Mouse (Mus musculus): ENCODE measurements at regions not wholly inside any gene's neighbourhood (a gene's known extent, or its start where the extent isn't known, plus 50 kb on each side); places are given as distances from the start of the nearest gene placed in this dataset.

DNA sequence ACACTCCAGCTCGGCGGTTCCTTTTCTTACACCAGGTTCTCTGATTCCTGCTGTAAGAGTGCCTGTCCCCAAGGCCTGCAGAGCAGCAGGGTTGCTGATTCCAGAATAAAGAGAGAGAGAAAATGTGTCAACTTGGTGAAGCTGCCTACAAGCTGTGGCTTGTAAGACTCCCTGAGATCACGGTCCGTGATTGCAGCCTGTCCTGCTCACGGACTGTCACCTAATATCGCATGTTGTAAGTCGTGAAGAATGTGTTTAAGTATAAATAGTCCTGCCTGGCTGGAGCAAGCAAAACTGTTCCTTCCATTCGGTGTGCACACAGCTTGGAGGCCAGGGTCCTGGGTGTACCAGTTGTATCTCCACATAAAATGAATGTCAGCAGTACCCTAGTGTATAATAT is 152.7 kb upstream of the G2e3 start:
- Histone ChIP-seq H3K4me3 (ENCODE audit: low read depth, low read length) (no peak overlapping the region), H3K9ac (ENCODE audit: low read length) (no peak overlapping the region), H3K4me2 (ENCODE audit: low read depth, severe bottlenecking) (no peak overlapping the region), H3K27me3 (ENCODE audit: control insufficient read depth, insufficient read depth, low read length) (no peaks in the 10 kb centered on the region), H3K4me1 (ENCODE audit: control insufficient read depth, insufficient read depth, low read length) (no peaks in the 10 kb centered on the region), H3K36me3 (ENCODE audit: control insufficient read depth, insufficient read depth, low read length) (no peaks in the 10 kb centered on the region), H3K27ac (replicated peaks; ENCODE audit: low read depth, low read length) (no peak overlapping the region), H3K9me3 (ENCODE audit: control insufficient read depth, low read length) (no peaks in the 10 kb centered on the region)
- DNase-seq (ENCODE audit: low spot score) (no peak), ATAC-seq (ENCODE audit: insufficient number of reproducible peaks, low FRiP score, low TSS enrichment, low read depth) (no peak)
- WGBS = 78% methylated on average over 8 of the region's 8 CpGs

GRCm38 (mm10) chr12:51190754-51191153 is 157.1 kb upstream of the G2e3 start:
- 48% methylated on average over 1 of the region's 1 CpGs for WGBS
- ATAC-seq (ENCODE audit: insufficient number of reproducible peaks, low FRiP score, low TSS enrichment, low read depth) = no peak
- Histone ChIP-seq H3K4me1 (ENCODE audit: control insufficient read depth, insufficient read depth, low read length) (no peaks in the 10 kb centered on the region), H3K9me3 (ENCODE audit: control insufficient read depth, low read length) (no peaks in the 10 kb centered on the region), H3K27ac (replicated peaks; ENCODE audit: low read depth, low read length) (no peak overlapping the region), H3K4me2 (ENCODE audit: low read depth, severe bottlenecking) (no peak overlapping the region), H3K27me3 (ENCODE audit: control insufficient read depth, insufficient read depth, low read length) (no peaks in the 10 kb centered on the region), H3K36me3 (ENCODE audit: control insufficient read depth, insufficient read depth, low read length) (no peaks in the 10 kb centered on the region), H3K9ac (ENCODE audit: low read length) (no peak overlapping the region), H3K4me3 (ENCODE audit: low read depth, low read length) (no peak overlapping the region)
- DNase-seq (ENCODE audit: low spot score) = no peak

DNA sequence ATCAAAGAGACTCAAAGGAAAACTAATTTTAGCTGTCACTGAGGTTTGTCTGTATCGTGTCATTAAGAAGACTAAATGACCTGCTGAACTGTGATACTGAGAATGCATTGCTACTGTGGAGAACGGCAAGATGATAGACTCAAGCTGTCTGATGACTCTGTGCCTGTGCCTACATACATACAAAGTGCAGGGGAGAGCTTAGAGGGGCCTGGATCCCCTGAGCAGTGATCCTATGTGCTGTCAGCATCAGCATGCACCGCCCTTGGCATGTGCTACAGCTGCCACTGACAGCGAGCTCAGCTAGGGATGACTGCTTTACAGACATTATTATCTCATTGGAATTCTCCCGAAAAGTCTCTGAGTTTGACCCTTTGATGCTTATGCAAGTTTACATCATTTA is 157.7 kb upstream of the G2e3 start:
- Histone ChIP-seq H3K9ac (ENCODE audit: low read length) (no peak overlapping the region), H3K9me3 (ENCODE audit: control insufficient read depth, low read length) (no peaks in the 10 kb centered on the region), H3K27ac (replicated peaks; ENCODE audit: low read depth, low read length) (no peak overlapping the region), H3K4me3 (ENCODE audit: low read depth, low read length) (no peak overlapping the region), H3K27me3 (ENCODE audit: control insufficient read depth, insufficient read depth, low read length) (no peaks in the 10 kb centered on the region), H3K4me2 (ENCODE audit: low read depth, severe bottlenecking) (no peak overlapping the region), H3K36me3 (ENCODE audit: control insufficient read depth, insufficient read depth, low read length) (no peaks in the 10 kb centered on the region), H3K4me1 (ENCODE audit: control insufficient read depth, insufficient read depth, low read length) (no peaks in the 10 kb centered on the region)
- ATAC-seq (ENCODE audit: insufficient number of reproducible peaks, low FRiP score, low TSS enrichment, low read depth) (no peak), DNase-seq (ENCODE audit: low spot score) (no peak)
- WGBS = 71% methylated on average over 5 of the region's 5 CpGs

- no peak overlapping the region for H3K4me3 ChIP-seq (ENCODE audit: low read depth, low read length)
- H3K4me2 ChIP-seq (ENCODE audit: low read depth, severe bottlenecking) = no peak overlapping the region
- no peak overlapping the region for H3K27ac ChIP-seq (replicated peaks; ENCODE audit: low read depth, low read length)
- no peak for ATAC-seq (ENCODE audit: insufficient number of reproducible peaks, low FRiP score, low TSS enrichment, low read depth)
- H3K36me3 ChIP-seq (ENCODE audit: control insufficient read depth, insufficient read depth, low read length) = no peaks in the 10 kb centered on the region
- H3K27me3 ChIP-seq (ENCODE audit: control insufficient read depth, insufficient read depth, low read length) = no peaks in the 10 kb centered on the region
- H3K9me3 ChIP-seq (ENCODE audit: control insufficient read depth, low read length) = no peaks in the 10 kb centered on the region
- DNase-seq (ENCODE audit: low spot score) = no peak
- no peak overlapping the region for H3K9ac ChIP-seq (ENCODE audit: low read length)
- H3K4me1 ChIP-seq (ENCODE audit: control insufficient read depth, insufficient read depth, low read length) = no peaks in the 10 kb centered on the region
Observed at GRCm38 (mm10) chr12:51188229-51188628, 159.6 kb upstream of the G2e3 start.

GRCm38 (mm10) chr12:51187726-51188125 is 160.1 kb upstream of the G2e3 start:
- Histone ChIP-seq H3K9me3 (ENCODE audit: control insufficient read depth, low read length) (no peaks in the 10 kb centered on the region), H3K27ac (replicated peaks; ENCODE audit: low read depth, low read length) (no peak overlapping the region), H3K4me1 (ENCODE audit: control insufficient read depth, insufficient read depth, low read length) (no peaks in the 10 kb centered on the region), H3K4me3 (ENCODE audit: low read depth, low read length) (no peak overlapping the region), H3K4me2 (ENCODE audit: low read depth, severe bottlenecking) (no peak overlapping the region), H3K27me3 (ENCODE audit: control insufficient read depth, insufficient read depth, low read length) (no peaks in the 10 kb centered on the region), H3K9ac (ENCODE audit: low read length) (no peak overlapping the region), H3K36me3 (ENCODE audit: control insufficient read depth, insufficient read depth, low read length) (no peaks in the 10 kb centered on the region)
- ATAC-seq (ENCODE audit: insufficient number of reproducible peaks, low FRiP score, low TSS enrichment, low read depth) = no peak
- no peak for DNase-seq (ENCODE audit: low spot score)
- WGBS = 76% methylated on average over 6 of the region's 6 CpGs

- Histone ChIP-seq H3K27ac (replicated peaks; ENCODE audit: low read depth, low read length) (no peak overlapping the region), H3K4me2 (ENCODE audit: low read depth, severe bottlenecking) (no peak overlapping the region), H3K9ac (ENCODE audit: low read length) (no peak overlapping the region), H3K4me3 (ENCODE audit: low read depth, low read length) (no peak overlapping the region), H3K9me3 (ENCODE audit: control insufficient read depth, low read length) (no peaks in the 10 kb centered on the region), H3K27me3 (ENCODE audit: control insufficient read depth, insufficient read depth, low read length) (no peaks in the 10 kb centered on the region), H3K4me1 (ENCODE audit: control insufficient read depth, insufficient read depth, low read length) (no peaks in the 10 kb centered on the region), H3K36me3 (ENCODE audit: control insufficient read depth, insufficient read depth, low read length) (no peaks in the 10 kb centered on the region)
- no peak for ATAC-seq (ENCODE audit: insufficient number of reproducible peaks, low FRiP score, low TSS enrichment, low read depth)
- 57% methylated on average over 8 of the region's 8 CpGs for WGBS
- DNase-seq (ENCODE audit: low spot score) = no peak
Observed at GRCm38 (mm10) chr12:51185751-51186150, 162.1 kb upstream of the G2e3 start.

GRCm38 (mm10) chr12:51174906-51175756 is 172.7 kb upstream of the G2e3 start:
- Histone ChIP-seq H3K4me3 (ENCODE audit: low read depth, low read length) (no peak overlapping the region), H3K36me3 (ENCODE audit: control insufficient read depth, insufficient read depth, low read length) (no peaks in the 10 kb centered on the region), H3K27ac (replicated peaks; ENCODE audit: low read depth, low read length) (no peak overlapping the region), H3K4me2 (ENCODE audit: low read depth, severe bottlenecking) (no peak overlapping the region), H3K4me1 (ENCODE audit: control insufficient read depth, insufficient read depth, low read length) (no peaks in the 10 kb centered on the region), H3K27me3 (ENCODE audit: control insufficient read depth, insufficient read depth, low read length) (no peaks in the 10 kb centered on the region), H3K9ac (ENCODE audit: low read length) (no peak overlapping the region), H3K9me3 (ENCODE audit: control insufficient read depth, low read length) (no peaks in the 10 kb centered on the region)
- WGBS = 70% methylated on average over 16 of the region's 16 CpGs
- ATAC-seq (ENCODE audit: insufficient number of reproducible peaks, low FRiP score, low TSS enrichment, low read depth) (no peak), DNase-seq (ENCODE audit: low spot score) (no peak)

DNA sequence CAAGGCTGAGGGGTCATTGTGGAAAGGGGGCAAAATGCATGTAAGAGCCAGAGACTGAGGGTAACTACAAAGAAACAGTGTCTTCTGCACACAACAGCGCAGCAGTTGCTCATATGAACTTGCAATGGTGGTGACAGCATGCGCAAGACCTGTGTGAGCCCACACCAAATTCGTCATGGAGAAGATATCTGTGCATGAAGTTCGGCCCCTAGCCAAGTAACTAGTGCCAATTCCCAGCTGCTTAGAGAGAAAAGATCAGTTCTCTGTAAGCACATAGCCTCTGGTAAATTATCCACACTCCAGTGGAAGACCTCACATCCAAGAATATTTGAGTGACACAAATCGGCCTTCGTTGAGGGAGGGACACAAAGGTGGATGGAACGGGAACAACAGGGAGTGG is 182.7 kb upstream of the G2e3 start:
- H3K36me3 ChIP-seq (ENCODE audit: control insufficient read depth, insufficient read depth, low read length) = no peaks in the 10 kb centered on the region
- H3K4me3 ChIP-seq (ENCODE audit: low read depth, low read length) = no peak overlapping the region
- no peak for DNase-seq (ENCODE audit: low spot score)
- 89% methylated on average over 7 of the region's 7 CpGs for WGBS
- no peaks in the 10 kb centered on the region for H3K9me3 ChIP-seq (ENCODE audit: control insufficient read depth, low read length)
- H3K27ac ChIP-seq (replicated peaks; ENCODE audit: low read depth, low read length) = no peak overlapping the region
- no peak for ATAC-seq (ENCODE audit: insufficient number of reproducible peaks, low FRiP score, low TSS enrichment, low read depth)
- H3K4me1 ChIP-seq (ENCODE audit: control insufficient read depth, insufficient read depth, low read length) = no peaks in the 10 kb centered on the region
- no peak overlapping the region for H3K4me2 ChIP-seq (ENCODE audit: low read depth, severe bottlenecking)
- H3K9ac ChIP-seq (ENCODE audit: low read length) = no peak overlapping the region
- H3K27me3 ChIP-seq (ENCODE audit: control insufficient read depth, insufficient read depth, low read length) = no peaks in the 10 kb centered on the region

GRCm38 (mm10) chr12:51160995-51161394 is 186.9 kb upstream of the G2e3 start:
- Histone ChIP-seq H3K36me3 (ENCODE audit: control insufficient read depth, insufficient read depth, low read length) (no peaks in the 10 kb centered on the region), H3K27ac (replicated peaks; ENCODE audit: low read depth, low read length) (no peak overlapping the region), H3K4me3 (ENCODE audit: low read depth, low read length) (no peak overlapping the region), H3K9ac (ENCODE audit: low read length) (no peak overlapping the region), H3K4me1 (ENCODE audit: control insufficient read depth, insufficient read depth, low read length) (no peaks in the 10 kb centered on the region), H3K4me2 (ENCODE audit: low read depth, severe bottlenecking) (no peak overlapping the region), H3K27me3 (ENCODE audit: control insufficient read depth, insufficient read depth, low read length) (no peaks in the 10 kb centered on the region), H3K9me3 (ENCODE audit: control insufficient read depth, low read length) (no peaks in the 10 kb centered on the region)
- DNase-seq (ENCODE audit: low spot score) = no peak
- no peak for ATAC-seq (ENCODE audit: insufficient number of reproducible peaks, low FRiP score, low TSS enrichment, low read depth)
- WGBS = 77% methylated on average over 1 of the region's 1 CpGs

Measured in limb, embryonic 11.5 days (tissue).